Mouse (Mus musculus) E14TG2a.4 (cell line): ENCODE measurements around the gene Psmc1.

ENCODE experiments used
- H3K27me3 ChIP-seq: 2 replicates; pipeline ENCODE4 v1.6.1; 2014; ENCODE audit warnings: low read length, control low read depth; ENCODE audit not compliant: insufficient read depth
- H3K36me3 ChIP-seq: 2 replicates; pipeline ENCODE4 v1.6.1; 2014; ENCODE audit warnings: low read length, control low read depth; ENCODE audit not compliant: insufficient read depth
- H3K4me1 ChIP-seq: replicated peaks from 2 replicates; pipeline ENCODE4 v1.6.1; 2014; ENCODE audit warnings: low read depth, low read length, control low read depth
- H3K4me3 ChIP-seq: replicated peaks from 2 replicates; pipeline ENCODE4 v1.5.1; 2014; ENCODE audit warnings: mild to moderate bottlenecking, low read length
- H3K9me3 ChIP-seq: 2 replicates; pipeline ENCODE4 v1.6.1; 2014; ENCODE audit warnings: low read length, control low read depth
- CTCF ChIP-seq: conservative IDR thresholded peaks from 2 replicates; pipeline ENCODE4 v1.5.1; 2014; ENCODE audit warnings: low read length
- NANOG ChIP-seq: IDR thresholded peaks from 2 replicates; pipeline ENCODE4 v1.6.1; 2014; ENCODE audit warnings: borderline replicate concordance, low read length, mixed read lengths
- POU5F1 ChIP-seq: IDR thresholded peaks from 2 replicates; pipeline ENCODE4 v1.6.1; 2014; ENCODE audit warnings: low read length, borderline replicate concordance

The Psmc1 gene

GRCm38 (mm10) chr12:100172481-100172880, 62.5 kb downstream of the Psmc1 start:
- H3K36me3 ChIP-seq: no peaks in the 10 kb centered on the region
- no peaks in the 10 kb centered on the region for H3K27me3 ChIP-seq
- no peaks in the 10 kb centered on the region for H3K9me3 ChIP-seq
- peaks cover 29% of the 10 kb centered on the region for H3K4me1 ChIP-seq
- H3K4me3 ChIP-seq: no peak overlapping the region
- TF ChIP-seq CTCF (no peak), NANOG (no peak), POU5F1 (no peak)
